Mouse (Mus musculus) cerebellum, postnatal 25 days (tissue): ENCODE results near the gene Pifo.

Experiments
- DNase-seq, 2 experiments: peaks; one replicate each; pipeline ENCODE4 v3.0.0; 2021; ENCODE audit warnings: mixed read lengths in 2 of 2

Pifo gene

DNA sequence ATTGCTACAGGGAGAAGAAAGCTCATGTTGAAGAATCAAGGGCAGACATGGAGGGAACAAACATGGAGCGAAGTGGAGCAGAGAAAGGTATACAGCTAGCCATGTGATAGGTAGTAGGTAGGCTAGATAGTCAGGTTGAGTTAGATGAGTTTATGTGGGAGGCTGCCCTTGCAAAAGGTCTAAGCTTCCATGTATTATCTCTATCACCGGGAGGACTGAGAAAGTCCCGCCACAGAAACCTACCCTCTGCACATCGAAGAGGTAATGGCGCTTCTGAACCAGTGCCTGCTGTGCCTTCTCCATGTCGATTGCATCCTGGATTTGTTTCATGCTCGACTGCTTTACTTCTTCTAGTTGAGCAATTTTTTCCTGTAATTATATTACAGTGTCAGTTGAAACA, 63.1 kb downstream of the Pifo start:
- no peak for DNase-seq
